Mouse (Mus musculus): ENCODE results near the gene Hdlbp.
"Not testable (repeated sequence)": the region's sequence is repeated elsewhere in the genome, so short reads cannot be mapped to it uniquely, and the experiment has no call there.

The Hdlbp gene

DNA sequence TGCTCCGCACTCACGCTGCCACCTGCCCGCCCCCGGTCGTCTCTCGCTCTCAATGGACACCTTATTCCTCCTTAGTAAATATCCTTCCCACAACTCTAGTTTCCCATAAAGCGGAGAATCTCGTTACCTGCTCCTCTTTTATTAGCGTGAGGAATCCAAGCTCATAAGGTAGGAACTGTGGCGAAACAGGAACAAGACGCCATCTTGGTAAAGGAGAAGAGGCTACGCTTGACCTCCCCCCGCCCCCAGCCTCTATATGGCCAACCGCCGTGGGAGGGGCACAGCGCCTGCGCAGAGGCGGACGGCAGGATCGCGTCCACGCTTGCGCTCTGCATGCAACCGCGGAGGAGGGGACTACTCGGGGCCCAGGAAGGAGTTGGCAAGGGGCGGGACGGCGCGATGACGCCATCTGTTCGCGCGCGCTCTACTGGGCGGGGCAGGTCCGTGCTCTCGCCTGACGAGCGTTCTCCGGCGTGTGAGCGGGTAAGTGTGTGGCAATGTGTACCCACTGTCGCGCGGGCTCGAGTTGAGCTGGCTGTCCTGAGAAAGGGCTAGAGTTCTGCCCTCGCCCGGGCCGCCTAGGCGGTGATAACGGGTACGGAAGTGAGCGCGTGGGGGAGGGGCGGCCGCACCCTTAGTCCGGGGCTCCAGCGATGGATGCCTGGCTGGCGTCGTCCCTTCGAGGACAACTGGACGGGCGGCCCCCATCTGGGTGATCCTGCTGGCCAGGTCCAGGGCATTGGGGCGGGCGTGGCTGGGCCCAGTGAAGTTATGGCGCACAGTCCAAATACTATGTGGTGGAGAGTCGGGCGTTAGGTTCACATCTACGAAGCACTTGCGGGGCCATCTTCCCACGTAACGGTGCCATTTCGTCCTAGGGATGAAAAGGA is at the start of gene Hdlbp:
Gene Hdlbp, minus strand, starts transcription at position 230 of the 890 bp plus-strand sequence.
- peak; percentile 98 to 99 for DNase-seq (ENCODE audit: low spot score in 2 of 2)

GRCm38 (mm10) chr1:93522325-93522724 is 43.7 kb upstream of the Hdlbp start:
- no peak for DNase-seq (ENCODE audit: low spot score in 2 of 2)

- DNase-seq (ENCODE audit: low spot score in 2 of 2): no peak
Measured at GRCm38 (mm10) chr1:93521491-93521890, 42.9 kb upstream of the Hdlbp start.

DNA sequence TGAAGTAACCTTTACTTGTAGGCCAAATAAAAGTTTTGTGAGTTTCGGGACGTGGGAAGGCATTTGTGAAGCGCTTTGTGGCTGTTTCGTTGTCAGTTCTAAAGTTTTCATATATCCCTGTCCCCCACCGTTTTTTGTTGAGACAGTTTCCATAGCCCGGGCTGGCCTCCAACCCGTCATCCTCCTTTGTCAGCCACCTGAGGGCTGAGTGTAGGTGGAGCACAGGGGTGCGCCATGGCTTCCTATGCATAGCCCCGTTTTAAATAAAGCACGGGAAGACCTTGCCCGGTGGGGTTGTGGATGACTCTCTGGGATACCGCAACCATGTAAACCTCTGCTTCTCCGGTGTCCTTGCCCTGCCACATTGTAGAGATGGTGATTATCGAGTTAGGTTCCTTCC is 34.6 kb upstream of the Hdlbp start:
- no peak for DNase-seq (ENCODE audit: low spot score in 2 of 2)

GRCm38 (mm10) chr1:93512351-93512690 is 33.7 kb upstream of the Hdlbp start:
- DNase-seq (ENCODE audit: low spot score in 2 of 2): no peak

- peak; percentile 88 to 92 for DNase-seq (ENCODE audit: low spot score in 2 of 2)
Measured at GRCm38 (mm10) chr1:93511585-93512350, 33.2 kb upstream of the Hdlbp start, which contains the start of gene Farp2. Farp2 (plus strand) TSS chr1:93512079.

DNA sequence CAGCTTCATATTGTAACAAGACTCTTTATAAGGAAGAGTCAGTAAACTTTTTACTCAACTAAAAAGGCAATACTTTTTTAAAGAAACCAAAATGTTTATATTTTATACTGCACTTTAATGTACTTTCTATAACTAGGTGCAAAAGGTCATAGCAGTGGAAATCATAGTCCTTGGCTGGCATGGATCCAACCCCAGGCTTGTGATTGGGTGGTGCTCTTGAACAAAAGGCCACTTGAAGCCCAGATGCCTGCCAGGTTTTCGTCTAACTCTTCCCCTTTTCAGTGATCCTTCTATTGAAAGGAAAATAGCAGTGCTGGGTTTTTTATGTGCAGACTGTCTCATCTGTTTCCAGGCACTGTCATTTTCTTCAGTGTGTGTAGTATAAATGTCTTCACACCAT is 30.0 kb upstream of the Hdlbp start:
- DNase-seq (ENCODE audit: low spot score in 2 of 2): not testable (repeated sequence)

DNA sequence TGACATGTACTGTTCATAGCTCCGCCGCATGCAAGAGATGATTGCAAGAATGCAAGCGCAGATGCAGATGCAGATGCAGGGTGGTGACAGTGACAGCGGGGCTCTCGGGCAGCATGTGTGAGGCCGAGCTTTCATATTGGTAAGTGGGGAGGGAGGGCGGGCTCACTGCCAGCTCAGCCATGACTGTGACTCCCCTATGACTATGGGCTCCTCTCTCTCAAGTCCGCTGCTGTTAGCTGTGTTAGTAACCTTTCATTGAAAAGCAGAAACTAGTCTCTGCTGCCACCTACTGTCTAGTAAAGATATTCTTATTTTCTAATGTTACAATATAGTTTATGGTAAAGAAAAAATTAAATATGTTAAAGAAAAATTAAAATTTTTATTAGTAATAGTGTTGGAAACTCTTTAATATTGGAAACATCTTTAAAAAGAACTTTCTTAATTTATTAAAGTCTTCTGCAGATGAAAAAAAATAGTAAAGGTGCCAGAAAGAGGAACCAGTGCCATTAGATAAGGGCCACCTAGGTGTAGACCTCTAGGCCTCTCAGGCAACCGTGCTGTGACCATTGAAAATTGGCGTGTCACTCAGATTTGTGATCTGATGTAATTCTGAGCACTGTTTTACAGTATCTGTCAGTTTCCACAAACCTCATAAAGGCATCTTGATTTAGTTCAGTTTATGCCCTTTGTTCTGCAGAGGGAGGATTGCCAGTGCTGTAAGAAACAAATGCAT is 28.5 kb upstream of the Hdlbp start:
- DNase-seq (ENCODE audit: low spot score in 2 of 2): no peak

GRCm38 (mm10) chr1:93495312-93495711 is 16.7 kb upstream of the Hdlbp start:
- no peak for DNase-seq (ENCODE audit: low spot score in 2 of 2)

- not testable (repeated sequence) for DNase-seq (ENCODE audit: low spot score in 2 of 2)
Measured at GRCm38 (mm10) chr1:93486302-93486701, 7.7 kb upstream of the Hdlbp start.

- no peak for DNase-seq (ENCODE audit: low spot score in 2 of 2)
Measured at GRCm38 (mm10) chr1:93479476-93480083, 965 bp upstream of the Hdlbp start.

- peak; percentile 96 to 98 for DNase-seq (ENCODE audit: low spot score in 2 of 2)
Measured at GRCm38 (mm10) chr1:93477758-93478585, 643 bp downstream of the Hdlbp start.

DNA sequence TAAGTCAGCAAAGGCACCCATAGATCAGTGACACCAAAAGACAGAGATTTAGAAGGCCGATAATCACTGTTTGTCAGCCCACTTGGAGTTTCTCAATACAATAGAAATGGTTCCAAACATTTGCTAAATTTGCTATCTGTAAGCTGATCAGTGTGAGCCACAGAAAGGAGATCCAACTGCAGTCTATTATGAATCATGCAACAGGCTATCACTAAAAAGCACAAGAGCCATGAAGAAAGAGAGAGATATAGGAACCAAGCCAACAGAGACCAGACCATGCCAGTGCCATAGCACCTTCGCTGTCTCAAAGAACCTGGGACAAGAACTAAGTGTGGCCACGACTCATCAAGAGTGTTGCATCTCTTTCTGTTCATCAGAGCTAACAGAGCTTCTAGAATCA is 2.9 kb downstream of the Hdlbp start:
- no peak for DNase-seq (ENCODE audit: low spot score in 2 of 2)

GRCm38 (mm10) chr1:93468626-93469025 is 10.0 kb downstream of the Hdlbp start:
- DNase-seq (ENCODE audit: low spot score in 2 of 2): no peak

- no peak for DNase-seq (ENCODE audit: low spot score in 2 of 2)
Measured at GRCm38 (mm10) chr1:93465746-93466145, 12.9 kb downstream of the Hdlbp start.

- DNase-seq (ENCODE audit: low spot score in 2 of 2): no peak
Measured at GRCm38 (mm10) chr1:93465066-93465465, 13.5 kb downstream of the Hdlbp start.

DNA sequence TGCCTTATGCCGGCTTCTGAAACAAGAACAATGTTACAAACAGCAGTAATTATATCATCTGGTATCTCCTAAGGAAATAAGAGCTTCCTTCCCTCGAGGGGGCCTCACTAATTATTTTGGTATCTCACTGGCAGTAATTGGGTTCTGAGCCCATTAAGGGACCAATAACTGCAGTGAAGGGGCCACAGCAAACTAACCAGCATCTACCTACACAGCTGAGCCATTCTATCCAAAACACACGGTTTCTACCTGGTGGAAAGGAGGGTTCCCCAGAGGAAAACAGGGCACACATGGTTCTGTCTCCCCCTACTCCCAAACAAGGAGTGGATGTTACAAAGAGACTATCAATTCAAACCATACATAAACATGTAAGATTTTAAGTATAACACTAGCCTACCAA is 19.5 kb downstream of the Hdlbp start:
- no peak for DNase-seq (ENCODE audit: low spot score in 2 of 2)

- no peak for DNase-seq (ENCODE audit: low spot score in 2 of 2)
Measured at GRCm38 (mm10) chr1:93458357-93458756, 20.3 kb downstream of the Hdlbp start.

DNA sequence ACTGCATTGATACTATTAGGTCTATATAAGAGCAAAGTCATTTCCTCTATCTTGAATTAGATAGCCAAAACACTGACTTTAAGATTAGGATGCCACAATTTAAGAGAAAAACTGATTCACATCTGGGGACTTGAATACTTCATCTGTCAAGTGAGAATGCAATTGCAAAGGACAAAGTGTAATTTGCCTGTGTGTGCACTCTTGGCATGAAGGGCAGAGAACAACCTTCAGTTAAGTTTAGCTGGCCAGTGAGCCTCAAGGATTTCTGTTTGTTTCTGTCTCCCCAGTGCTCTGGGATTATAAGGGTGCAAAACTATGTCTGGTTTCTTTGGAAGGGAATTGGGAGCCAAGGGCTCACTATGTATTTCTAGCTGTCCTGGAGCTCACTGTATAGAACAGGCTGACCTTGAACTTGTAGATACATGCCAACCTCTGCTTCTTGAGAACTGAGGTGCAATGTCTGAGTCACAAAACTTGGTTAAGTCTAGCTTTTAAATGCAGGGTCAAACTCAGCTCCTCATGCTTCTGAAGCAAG is 24.8 kb downstream of the Hdlbp start:
- no peak for DNase-seq (ENCODE audit: low spot score in 2 of 2)

DNA sequence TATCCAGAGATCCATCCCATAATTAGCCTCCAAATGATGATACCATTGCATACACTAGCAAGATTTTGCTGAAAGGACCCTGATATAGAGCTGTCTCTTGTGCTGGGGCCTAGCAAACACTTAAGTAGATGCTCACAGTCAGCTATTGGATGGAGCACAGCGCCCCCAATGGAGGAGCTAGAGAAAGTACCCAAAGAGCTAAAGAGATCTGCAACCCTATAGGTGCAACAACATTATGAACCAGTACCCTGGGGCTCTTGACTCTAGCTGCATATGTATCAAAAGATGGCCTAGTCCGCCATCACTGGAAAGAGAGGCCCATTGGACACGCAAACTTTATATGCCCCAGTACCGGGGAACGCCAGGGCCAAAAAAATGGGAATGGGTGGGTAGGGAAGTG is 28.5 kb downstream of the Hdlbp start:
- DNase-seq (ENCODE audit: low spot score in 2 of 2): not testable (repeated sequence)

- DNase-seq (ENCODE audit: low spot score in 2 of 2): no peak
Measured at GRCm38 (mm10) chr1:93445822-93446162, 32.8 kb downstream of the Hdlbp start.

All from left cerebral cortex, adult 9 months (tissue).